Mouse (Mus musculus): Measurements from ENCODE around the gene Smim17. TPM values are rescaled to one million over a fixed set of nuclear protein-coding genes. Genes with fewer than 3 reads are reported as not detected.

Smim17 gene
- polyA plus RNA-seq (2014; fragmentation: Nextera tagmentation; extraction: Ambion mirVana): 0.55 and 0.99 TPM in 2 replicates

DNA sequence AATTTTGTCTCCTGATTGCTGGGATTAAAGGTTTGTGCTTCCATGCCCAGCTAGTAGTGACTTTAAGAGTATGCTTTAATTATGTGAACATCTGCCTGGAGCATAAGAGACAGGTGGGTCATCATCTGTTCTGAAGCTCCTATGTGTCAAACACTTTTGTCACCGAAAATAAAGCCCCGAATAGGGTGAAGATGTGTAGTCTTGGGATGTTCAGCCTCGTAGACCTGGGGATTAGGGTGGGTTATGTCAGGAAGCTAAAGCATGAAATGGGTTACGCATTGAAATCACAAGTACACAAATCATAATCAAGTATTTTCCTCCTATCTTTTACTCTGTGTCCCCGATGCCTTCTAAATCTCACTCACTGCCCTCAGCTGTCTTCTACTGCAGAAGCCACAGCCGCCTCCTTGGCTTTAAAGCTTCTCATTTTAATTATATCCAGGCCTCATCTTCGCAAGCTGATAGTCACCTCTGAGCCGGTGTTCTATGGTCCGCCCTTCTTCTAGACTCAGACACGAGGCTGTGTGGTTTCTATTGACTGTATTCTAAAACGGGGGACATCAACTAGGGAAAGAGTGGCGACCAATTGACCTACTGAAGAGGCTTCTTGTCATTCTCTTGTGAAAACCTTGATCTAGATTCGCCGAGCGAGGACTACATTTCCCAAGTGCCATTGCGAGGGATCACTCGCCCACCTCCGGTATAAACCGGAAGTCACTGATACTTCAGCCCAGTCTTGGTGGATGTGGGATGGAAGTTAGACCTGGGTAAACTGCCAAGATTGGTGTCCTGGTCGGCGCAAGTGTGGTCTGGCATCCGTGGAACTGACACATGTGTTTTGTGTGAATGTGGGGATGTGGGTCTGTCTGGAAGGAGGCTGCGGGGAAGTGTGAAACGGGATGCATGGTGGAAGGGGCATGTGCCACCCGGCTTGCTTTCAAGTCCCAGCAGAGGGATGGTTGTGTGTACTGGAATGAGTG, at the start of gene Smim17:
TSS of gene Smim17 (plus strand) at position 720 of the 980 bp plus-strand sequence.
- H3K9ac ChIP-seq (ENCODE audit: low read length): peak within 1 kb of the TSS; percentile 62
- peak within 1 kb of the TSS; percentile 60 for H3K4me2 ChIP-seq (ENCODE audit: low read depth, low read length, severe bottlenecking)
- DNase-seq (ENCODE audit: low spot score): peak; percentile 63
- H3K9me3 ChIP-seq (ENCODE audit: control insufficient read depth, low read length): no peaks in the 10 kb centered on the region
- no peaks in the 10 kb centered on the region for H3K27me3 ChIP-seq (ENCODE audit: control insufficient read depth, insufficient read depth, low read length)
- 28% methylated on average over 25 of the region's 25 CpGs for WGBS
- H3K4me3 ChIP-seq (ENCODE audit: low read depth, low read length): peak within 1 kb of the TSS; percentile 46
- no peaks in the 10 kb centered on the region for H3K4me1 ChIP-seq (replicated peaks; ENCODE audit: control insufficient read depth, insufficient read depth, low read length)
- H3K27ac ChIP-seq (ENCODE audit: low read depth, low read length): no peak within 1 kb of the TSS
- H3K36me3 ChIP-seq (ENCODE audit: control insufficient read depth, insufficient read depth, low read length): no peaks in the 10 kb centered on the region; the same call in 1 of the 2 replicates
- ATAC-seq (replicated peaks; ENCODE audit: low FRiP score): peak; percentile 90

DNA sequence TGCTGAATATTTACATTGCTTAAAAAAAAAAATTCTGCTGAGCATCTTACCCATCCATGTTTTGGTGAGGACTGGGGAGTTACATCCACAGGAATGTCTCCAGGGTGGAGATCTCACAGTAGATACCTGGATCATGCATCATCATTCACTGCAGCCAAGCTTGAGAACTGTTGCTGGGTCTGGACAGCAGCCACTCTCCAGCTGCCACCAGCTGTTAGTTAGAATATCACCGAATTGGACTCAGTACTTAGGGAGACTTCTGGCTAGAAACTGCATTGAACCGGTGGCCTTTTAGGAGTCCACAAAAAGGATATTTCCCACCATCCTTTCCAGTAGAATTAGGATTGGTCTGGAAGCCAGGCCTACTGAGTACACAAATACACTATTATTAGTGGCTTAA, 40.4 kb upstream of the Smim17 start:
- Histone ChIP-seq H3K9ac (ENCODE audit: low read length) (no peak overlapping the region), H3K4me2 (ENCODE audit: low read depth, low read length, severe bottlenecking) (no peak overlapping the region), H3K4me3 (ENCODE audit: low read depth, low read length) (no peak overlapping the region), H3K9me3 (ENCODE audit: control insufficient read depth, low read length) (no peaks in the 10 kb centered on the region), H3K27me3 (ENCODE audit: control insufficient read depth, insufficient read depth, low read length) (no peaks in the 10 kb centered on the region), H3K36me3 (ENCODE audit: control insufficient read depth, insufficient read depth, low read length) (no peaks in the 10 kb centered on the region), H3K27ac (ENCODE audit: low read depth, low read length) (no peak overlapping the region), H3K4me1 (replicated peaks; ENCODE audit: control insufficient read depth, insufficient read depth, low read length) (no peaks in the 10 kb centered on the region)
- WGBS: 75% methylated on average over 2 of the region's 2 CpGs
- ATAC-seq (replicated peaks; ENCODE audit: low FRiP score) (no peak), DNase-seq (ENCODE audit: low spot score) (no peak)

DNA sequence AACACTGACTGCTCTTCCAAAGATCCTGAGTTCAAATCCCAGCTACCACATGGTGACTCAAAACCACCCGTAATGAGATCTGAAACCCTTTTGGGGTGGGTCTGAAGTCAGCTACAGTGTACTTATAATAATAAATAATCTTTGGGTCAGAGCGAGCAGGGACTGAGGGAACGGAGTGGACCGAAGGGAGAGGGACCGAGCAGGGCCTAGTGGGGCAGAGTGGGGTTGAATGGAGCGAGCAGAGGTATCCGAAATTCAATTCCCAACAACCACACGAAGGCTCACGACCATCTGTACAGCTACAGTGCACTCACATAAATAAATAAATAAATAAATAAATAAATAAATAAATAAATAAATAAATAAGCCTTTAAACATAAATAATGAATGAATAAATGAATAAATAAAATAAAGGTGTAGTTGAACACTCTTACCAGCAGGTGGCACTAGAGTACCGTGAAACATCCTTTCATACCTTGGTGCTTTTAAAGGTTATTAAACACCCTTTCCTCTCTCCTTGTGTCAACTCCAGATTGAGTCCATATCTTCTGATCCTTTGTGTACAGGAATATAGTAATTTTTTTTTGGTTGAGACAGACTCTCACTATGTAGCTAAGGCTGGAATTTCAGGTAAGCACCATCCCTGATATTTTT, 39.5 kb upstream of the Smim17 start:
- 50% methylated on average over 10 of the region's 10 CpGs for WGBS
- DNase-seq (ENCODE audit: low spot score) (no peak), ATAC-seq (replicated peaks; ENCODE audit: low FRiP score) (no peak)
- Histone ChIP-seq H3K36me3 (ENCODE audit: control insufficient read depth, insufficient read depth, low read length) (no peaks in the 10 kb centered on the region), H3K27ac (ENCODE audit: low read depth, low read length) (no peak overlapping the region), H3K9ac (ENCODE audit: low read length) (no peak overlapping the region), H3K4me3 (ENCODE audit: low read depth, low read length) (no peak overlapping the region), H3K9me3 (ENCODE audit: control insufficient read depth, low read length) (no peaks in the 10 kb centered on the region), H3K4me1 (replicated peaks; ENCODE audit: control insufficient read depth, insufficient read depth, low read length) (0 out of 2 replicates have a peak, but pooled peaks cover 5% of the 10 kb centered on the region), H3K27me3 (ENCODE audit: control insufficient read depth, insufficient read depth, low read length) (no peaks in the 10 kb centered on the region), H3K4me2 (ENCODE audit: low read depth, low read length, severe bottlenecking) (no peak overlapping the region)

DNA sequence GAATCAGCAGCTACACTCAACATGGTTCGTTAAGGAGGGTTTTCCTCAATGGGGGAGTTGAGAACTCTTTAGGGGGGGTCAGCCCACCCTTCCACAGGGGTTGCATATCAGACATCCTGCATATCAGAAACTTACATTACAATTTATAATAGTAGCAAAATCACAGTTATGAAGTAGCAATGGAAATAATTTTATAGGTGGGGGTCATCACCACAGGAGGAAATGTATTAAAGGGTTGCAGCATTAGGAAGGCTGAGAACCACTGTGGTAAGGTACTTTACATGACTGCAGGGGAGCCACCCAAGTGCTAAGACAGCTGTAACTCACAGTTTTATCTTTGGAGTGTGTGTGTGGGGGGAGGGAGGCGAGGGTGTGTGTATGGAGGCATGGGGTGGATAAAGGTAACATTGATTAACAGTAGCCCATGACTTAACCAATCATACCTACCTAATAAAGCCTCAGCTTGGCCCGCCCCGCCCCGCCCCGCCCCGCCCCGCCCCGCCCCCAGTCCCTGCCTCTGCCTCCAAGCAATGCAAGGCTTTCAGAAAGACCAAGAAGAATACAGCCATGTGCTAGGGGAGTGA, 37.9 kb upstream of the Smim17 start:
- DNase-seq (ENCODE audit: low spot score): peak; percentile 51

DNA sequence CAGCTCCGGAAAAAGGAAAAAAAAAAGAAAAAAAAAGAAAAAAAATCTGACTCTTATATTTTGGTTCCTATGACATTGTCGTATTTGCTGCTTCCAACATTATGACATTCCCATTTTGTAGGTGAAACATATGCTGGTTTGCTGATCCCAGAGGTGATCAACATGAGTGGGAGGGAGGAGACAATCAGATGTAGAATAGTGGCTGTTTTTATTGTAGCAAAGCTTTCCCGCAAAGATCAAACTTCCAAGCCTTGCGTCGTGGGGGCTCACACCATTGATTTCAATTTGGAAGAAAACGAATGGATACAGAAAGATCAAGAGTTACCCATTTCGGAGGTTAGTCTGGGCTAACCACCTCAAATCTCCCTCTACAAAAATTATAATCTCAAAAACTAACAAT, 36.8 kb upstream of the Smim17 start:
- DNase-seq (ENCODE audit: low spot score) (no peak), ATAC-seq (replicated peaks; ENCODE audit: low FRiP score) (no peak)
- peak overlapping the region; percentile 32 for H3K4me3 ChIP-seq (ENCODE audit: low read depth, low read length)
- H3K4me1 ChIP-seq (replicated peaks; ENCODE audit: control insufficient read depth, insufficient read depth, low read length): 0 out of 2 replicates have a peak, but pooled peaks cover 5% of the 10 kb centered on the region
- no peaks in the 10 kb centered on the region for H3K27me3 ChIP-seq (ENCODE audit: control insufficient read depth, insufficient read depth, low read length)
- no peaks in the 10 kb centered on the region for H3K36me3 ChIP-seq (ENCODE audit: control insufficient read depth, insufficient read depth, low read length)
- peak overlapping the region; percentile 58 for H3K9ac ChIP-seq (ENCODE audit: low read length)
- H3K27ac ChIP-seq (ENCODE audit: low read depth, low read length): peak overlapping the region; percentile 87
- no peaks in the 10 kb centered on the region for H3K9me3 ChIP-seq (ENCODE audit: control insufficient read depth, low read length)
- WGBS: 25% methylated on average over 7 of the region's 7 CpGs
- peak overlapping the region; percentile 61 for H3K4me2 ChIP-seq (ENCODE audit: low read depth, low read length, severe bottlenecking)

More for the DNA sequence above, 37.9 kb upstream of the Smim17 start:
- no peaks in the 10 kb centered on the region for H3K36me3 ChIP-seq (ENCODE audit: control insufficient read depth, insufficient read depth, low read length)
- no peak overlapping the region for H3K9ac ChIP-seq (ENCODE audit: low read length)
- H3K4me3 ChIP-seq (ENCODE audit: low read depth, low read length): no peak overlapping the region
- H3K4me2 ChIP-seq (ENCODE audit: low read depth, low read length, severe bottlenecking): no peak overlapping the region
- 0 out of 2 replicates have a peak, but pooled peaks cover 5% of the 10 kb centered on the region for H3K4me1 ChIP-seq (replicated peaks; ENCODE audit: control insufficient read depth, insufficient read depth, low read length)
- ATAC-seq (replicated peaks; ENCODE audit: low FRiP score): no peak
- 16% methylated on average over 9 of the region's 9 CpGs for whole genome bisulfite sequencing
- H3K27me3 ChIP-seq (ENCODE audit: control insufficient read depth, insufficient read depth, low read length): no peaks in the 10 kb centered on the region
- H3K9me3 ChIP-seq (ENCODE audit: control insufficient read depth, low read length): no peaks in the 10 kb centered on the region
- no peak overlapping the region for H3K27ac ChIP-seq (ENCODE audit: low read depth, low read length)

DNA sequence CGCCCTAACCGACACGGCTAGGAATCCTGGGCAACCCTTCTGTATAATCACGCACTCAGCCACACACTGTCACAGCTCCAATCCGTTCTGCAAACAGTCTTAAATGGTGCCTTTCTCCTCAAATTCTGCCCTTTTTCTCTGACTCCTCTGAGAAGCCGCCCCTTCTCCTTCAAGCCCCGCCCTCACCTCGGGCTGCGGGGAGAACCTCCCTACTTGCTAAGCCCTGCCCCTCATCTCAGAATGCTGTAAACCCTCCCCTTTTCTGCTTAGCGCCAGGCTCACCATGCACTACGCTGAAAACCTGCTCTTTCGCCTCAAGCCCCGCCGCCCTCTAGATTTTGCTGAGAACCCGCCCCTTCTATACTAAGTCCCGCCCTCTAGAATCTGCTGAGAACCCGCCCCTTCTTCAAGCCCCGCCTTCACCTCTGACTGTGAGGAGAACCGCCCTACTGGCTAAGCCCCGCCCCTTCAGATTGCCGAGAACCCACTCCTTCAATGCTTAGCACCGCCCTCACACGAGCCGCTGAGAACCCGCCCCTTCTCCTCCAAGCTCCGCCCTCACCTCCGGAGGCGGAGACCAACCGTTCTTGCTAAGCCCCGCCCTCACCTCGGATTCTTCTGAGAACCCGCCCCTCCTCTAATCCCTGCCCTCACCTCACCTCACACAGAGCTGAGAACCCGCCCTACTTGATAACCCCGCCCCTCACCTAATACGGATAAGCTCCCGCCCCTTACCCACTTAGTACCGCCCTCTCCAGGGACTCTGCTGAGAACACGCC, 36.1 kb upstream of the Smim17 start:
- DNase-seq (ENCODE audit: low spot score) (peak; percentile 99), ATAC-seq (replicated peaks; ENCODE audit: low FRiP score) (peak; percentile 93)
- peak overlapping the region; percentile 58 for H3K9ac ChIP-seq (ENCODE audit: low read length)
- peak overlapping the region; percentile 87 for H3K27ac ChIP-seq (ENCODE audit: low read depth, low read length)
- H3K4me1 ChIP-seq (replicated peaks; ENCODE audit: control insufficient read depth, insufficient read depth, low read length): 0 out of 2 replicates have a peak, but pooled peaks cover 5% of the 10 kb centered on the region
- H3K4me3 ChIP-seq (ENCODE audit: low read depth, low read length): peak overlapping the region; percentile 32
- WGBS: under 1% methylated on average over 38 of the region's 38 CpGs
- H3K27me3 ChIP-seq (ENCODE audit: control insufficient read depth, insufficient read depth, low read length): no peaks in the 10 kb centered on the region
- no peaks in the 10 kb centered on the region for H3K9me3 ChIP-seq (ENCODE audit: control insufficient read depth, low read length)
- H3K36me3 ChIP-seq (ENCODE audit: control insufficient read depth, insufficient read depth, low read length): no peaks in the 10 kb centered on the region
- peak overlapping the region; percentile 61 for H3K4me2 ChIP-seq (ENCODE audit: low read depth, low read length, severe bottlenecking)

DNA sequence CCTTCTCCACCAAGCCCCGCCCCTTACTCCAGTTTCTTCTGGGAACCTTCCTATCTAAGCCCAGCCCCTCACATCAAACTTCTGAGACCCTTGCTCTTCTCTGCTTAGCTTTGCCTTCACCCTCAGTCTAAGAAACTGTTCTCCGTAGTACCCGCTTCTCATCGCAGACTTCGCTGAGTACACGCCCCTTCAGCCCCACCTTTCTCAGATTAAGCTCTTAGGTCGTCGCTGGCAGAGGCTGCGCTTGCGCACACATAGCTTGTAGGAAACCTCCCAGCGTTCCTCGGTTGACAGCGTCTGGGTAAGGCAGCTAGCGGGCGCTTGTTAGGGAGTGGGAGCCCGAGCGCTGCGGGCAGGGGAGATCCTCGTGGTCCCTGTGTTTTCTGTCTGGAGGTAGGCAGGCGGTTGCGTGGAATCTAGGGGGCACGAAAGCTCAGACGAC, 35.4 kb upstream of the Smim17 start, which contains the start of gene Zfp78:
TSS of gene Zfp78 (plus strand) at position 234 of the 442 bp plus-strand sequence.
- Histone ChIP-seq H3K27me3 (ENCODE audit: control insufficient read depth, insufficient read depth, low read length) (no peaks in the 10 kb centered on the region), H3K27ac (ENCODE audit: low read depth, low read length) (peak within 1 kb of the TSS; percentile 87), H3K36me3 (ENCODE audit: control insufficient read depth, insufficient read depth, low read length) (no peaks in the 10 kb centered on the region), H3K9me3 (ENCODE audit: control insufficient read depth, low read length) (no peaks in the 10 kb centered on the region), H3K4me2 (ENCODE audit: low read depth, low read length, severe bottlenecking) (peak within 1 kb of the TSS; percentile 61), H3K9ac (ENCODE audit: low read length) (peak within 1 kb of the TSS; percentile 58), H3K4me3 (ENCODE audit: low read depth, low read length) (peak within 1 kb of the TSS; percentile 32), H3K4me1 (replicated peaks; ENCODE audit: control insufficient read depth, insufficient read depth, low read length) (0 out of 2 replicates have a peak, but pooled peaks cover 5% of the 10 kb centered on the region)
- under 1% methylated on average over 23 of the region's 23 CpGs for WGBS
- ATAC-seq (replicated peaks; ENCODE audit: low FRiP score) (peak; percentile 83), DNase-seq (ENCODE audit: low spot score) (peak; percentile 92)

Data from forebrain, embryonic 11.5 days (tissue).